Mouse (Mus musculus): ENCODE results near the gene Tcf20. TPM values are rescaled to one million over a fixed set of nuclear protein-coding genes. Genes with fewer than 3 reads are reported as not detected.
A peak's percentile ranks its signal among the peaks of the same experiment; 100 is the strongest.
"Not testable (repeated sequence)": the region's sequence is repeated elsewhere in the genome, so short reads cannot be mapped to it uniquely, and the experiment has no call there.

Tcf20 gene
- total RNA-seq, 2 experiments from 2014 or later = 139 to 153 TPM

DNA sequence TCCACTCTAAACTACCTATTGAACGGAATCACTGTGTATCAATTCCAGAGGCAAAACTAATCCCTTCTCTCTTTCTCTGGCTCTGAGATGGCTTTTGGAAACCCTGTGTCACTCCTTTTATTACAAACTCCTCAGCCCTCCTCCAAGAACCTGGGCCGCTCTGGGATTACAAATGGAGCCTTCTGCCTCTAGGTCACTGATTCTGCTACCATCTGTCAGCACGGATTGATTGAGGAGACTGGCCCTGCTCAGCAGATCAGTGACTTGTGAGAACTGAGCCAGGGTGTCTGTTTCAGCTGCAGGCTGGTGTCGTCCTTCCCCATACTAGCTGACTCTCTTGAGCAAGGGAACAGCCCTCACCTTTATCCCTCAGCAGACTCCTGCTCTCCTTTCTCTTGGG, 85.2 kb downstream of the Tcf20 start:
- no peak for DNase-seq (ENCODE audit: low spot score in 2 of 2)

DNA sequence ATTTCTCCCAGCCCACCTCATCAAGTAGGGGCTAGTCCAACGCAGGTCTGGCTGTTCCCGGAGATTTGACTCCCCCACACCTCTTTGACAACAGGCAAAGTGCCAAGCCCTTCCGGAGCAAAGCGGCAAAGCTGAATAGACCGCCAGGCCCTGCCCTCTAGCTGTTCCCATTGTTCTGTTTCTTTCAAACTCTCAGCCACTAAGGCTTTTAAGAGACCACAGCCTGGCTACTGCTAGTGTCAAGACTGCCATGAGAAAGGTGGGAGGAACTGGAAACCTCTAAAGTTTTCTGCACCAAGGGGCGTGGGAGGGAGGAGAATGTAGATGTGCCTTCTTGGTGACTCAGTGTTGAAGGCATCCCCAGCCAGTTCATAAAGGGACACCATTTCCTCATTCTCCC, 86.4 kb downstream of the Tcf20 start:
- DNase-seq (ENCODE audit: low spot score in 2 of 2) = no peak

DNA sequence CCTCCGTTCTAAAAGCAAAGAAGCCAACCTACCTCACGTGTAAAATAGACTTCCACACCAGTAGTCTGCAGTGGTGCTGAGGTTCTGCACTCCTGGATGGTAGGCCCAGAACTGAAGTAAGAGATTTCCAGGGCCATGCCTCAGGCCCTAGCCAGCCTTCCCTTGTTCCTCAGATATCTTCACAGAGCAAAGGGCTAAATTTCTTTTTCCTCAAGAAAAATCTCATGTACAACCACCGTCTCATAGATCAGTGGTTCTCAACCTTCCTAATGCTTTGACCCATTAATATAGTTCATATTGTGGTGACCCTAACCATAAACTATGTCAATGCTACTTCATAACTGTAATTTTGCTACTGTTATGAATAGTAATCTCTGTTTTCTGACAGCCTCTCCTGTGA, 87.3 kb downstream of the Tcf20 start:
- DNase-seq (ENCODE audit: low spot score in 2 of 2) = no peak

DNA sequence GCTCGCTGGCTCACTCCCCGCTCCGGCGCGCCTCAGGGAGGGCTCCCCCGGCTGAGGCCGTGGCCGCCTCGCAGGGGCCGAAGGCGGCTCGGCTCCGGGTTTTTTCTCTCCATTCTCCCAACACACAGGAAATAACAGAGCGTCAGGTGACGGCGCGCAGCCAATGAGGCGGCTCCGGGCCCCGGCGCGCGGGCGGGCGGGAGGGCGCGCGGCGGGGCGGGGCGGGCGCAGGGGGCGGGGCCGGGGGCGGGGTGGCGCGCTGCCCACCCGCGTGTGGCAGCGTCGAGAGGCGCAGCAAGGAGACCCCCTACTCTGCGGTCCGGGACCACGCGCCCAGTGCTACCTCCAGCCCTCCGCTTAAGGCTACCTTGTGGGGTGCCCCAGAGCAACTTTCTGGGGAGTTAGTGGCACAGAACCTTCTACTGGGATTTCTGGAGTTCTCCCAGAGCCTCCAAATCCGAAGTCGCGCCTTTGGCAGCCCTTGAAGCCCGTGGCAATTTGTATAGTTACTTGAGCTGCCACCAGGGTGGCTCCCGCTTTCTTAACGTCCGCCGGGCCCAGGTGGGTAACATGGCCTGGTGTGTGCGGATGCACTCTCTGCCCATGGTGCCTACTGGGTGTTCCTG, 87.9 kb downstream of the Tcf20 start:
- DNase-seq (ENCODE audit: low spot score in 2 of 2) = peak; percentile 81 to 89

DNA sequence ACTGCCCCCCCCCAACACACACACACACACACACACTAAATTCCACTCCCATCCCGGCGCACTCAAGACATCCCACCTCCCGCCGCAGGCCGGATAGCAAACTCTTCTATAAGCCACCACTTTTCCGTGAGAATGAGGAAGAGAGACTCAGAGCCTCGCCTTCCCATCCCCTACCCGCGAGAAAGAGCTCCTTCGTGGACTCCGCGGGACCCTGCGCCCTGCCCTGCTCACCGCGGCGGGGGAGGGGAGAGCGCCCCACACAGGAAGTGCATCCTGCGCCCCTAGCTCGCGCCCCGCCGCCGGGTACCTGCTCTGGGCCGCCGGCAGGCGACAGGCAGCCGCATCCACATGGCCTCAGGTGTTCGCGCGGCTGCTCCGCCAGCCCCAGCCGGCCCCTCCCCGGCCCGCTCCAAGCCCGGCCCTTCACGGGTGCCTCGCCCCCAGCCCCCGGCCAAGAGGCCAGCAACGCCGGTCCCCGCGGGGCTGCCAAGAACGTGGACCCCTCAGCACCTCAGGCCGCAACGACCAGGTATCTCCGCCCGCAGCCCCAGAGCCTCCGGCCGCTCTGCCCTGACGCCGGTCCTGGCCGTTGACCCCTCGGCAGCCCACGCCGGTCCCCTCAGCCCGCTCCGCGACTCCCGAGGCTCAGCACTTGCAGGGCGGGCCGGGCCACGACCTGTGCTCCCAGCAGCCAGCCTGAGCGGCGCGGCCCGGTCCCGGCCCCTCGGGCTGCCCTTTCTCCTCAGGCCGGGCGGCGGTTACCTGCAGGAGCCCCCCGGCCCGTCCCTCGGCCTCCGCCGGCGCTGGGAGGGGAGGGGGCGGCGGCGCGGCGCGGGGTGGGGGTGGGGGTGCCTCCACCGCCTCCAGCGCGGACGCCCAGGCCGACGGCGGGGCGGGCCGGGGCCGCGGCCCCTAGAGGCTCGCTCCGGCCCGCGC, 88.7 kb downstream of the Tcf20 start:
- DNase-seq (ENCODE audit: low spot score in 2 of 2) = no peak

DNA sequence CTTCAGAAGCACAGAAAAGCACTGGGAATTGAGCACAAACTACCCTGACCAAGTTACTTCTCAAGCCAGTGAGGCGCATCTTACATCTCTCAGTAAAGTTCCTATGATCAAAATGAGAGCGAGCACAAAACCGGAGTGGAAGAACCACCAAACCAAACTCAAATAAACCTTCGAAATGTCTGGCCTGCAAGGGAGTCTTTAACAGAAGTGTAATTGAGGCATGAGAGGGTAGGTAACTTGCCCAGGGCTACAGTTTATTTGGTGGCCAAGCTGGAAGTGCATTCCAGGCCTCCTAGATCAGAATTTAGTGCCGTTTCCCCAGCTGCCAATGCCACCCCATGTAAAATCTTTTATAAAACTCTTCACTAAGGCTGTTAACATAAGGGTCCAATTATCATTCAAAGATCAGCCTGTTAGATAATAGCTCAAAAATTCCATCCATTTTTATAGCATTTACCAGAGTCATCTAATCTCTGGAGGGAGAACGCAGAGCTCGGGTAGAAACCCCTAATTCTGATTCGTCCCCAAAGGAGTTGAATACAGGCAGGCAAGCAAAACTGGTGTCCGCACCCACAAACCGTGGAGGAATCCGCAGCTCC, 89.4 kb downstream of the Tcf20 start:
- DNase-seq (ENCODE audit: low spot score in 2 of 2) = no peak

DNA sequence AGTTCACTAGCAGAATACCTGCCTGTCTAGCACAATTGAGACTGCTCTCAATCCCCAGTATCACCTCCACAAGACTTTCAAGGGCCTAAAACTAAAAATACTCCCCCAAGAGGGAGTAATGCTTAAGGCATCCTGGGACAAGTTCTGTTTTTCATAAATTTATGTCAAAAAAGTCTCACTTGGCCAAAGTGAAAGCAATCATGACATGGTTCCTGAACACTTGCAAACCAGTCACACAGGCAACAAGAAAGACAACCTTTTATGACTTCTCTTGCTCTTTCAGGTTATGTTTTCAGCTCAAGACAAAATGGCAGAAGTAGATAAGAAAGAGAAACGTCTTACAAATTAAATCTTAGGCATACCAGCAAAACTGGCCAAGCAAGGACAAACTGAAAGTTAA, 91.3 kb downstream of the Tcf20 start:
- DNase-seq (ENCODE audit: low spot score in 2 of 2) = no peak

DNA sequence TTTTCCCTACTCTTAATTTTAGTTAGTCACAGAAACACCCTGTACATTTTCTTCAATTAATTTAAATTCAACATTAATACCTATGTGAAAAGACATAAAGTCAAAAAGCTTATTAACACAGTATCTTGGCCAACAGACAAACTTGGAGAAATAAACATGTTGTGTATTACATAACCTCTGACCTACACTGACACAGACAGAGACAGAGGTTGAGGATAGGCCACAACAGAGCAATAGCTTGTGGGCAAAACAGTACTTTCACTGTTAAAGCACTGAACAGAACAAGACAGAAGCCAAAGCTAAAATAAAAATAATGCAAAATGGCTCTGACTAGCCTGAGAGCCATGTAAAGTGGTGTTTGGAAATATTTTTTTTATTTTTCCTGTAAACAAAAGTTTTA, 97.2 kb downstream of the Tcf20 start:
- DNase-seq (ENCODE audit: low spot score in 2 of 2) = no peak

DNA sequence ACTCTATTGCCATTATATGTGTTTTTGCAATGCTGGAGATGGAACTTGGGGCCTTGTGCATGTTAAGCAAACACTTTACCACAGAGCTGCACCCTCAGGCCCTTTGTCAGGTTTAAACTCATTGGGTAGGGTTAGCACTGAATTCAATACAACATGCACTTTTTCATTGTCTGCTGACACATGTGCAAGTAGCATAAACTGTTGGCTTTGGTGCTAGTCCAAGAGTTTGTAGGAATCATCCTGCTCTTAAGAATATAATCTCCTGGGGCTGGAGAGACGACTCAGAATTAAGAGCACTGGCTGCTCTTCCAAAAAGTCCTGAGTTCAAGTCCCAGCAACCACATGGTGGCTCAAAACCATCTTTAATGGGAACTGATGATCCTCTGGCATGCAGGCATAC, 98.2 kb downstream of the Tcf20 start:
- DNase-seq (ENCODE audit: low spot score in 2 of 2) = no peak

DNA sequence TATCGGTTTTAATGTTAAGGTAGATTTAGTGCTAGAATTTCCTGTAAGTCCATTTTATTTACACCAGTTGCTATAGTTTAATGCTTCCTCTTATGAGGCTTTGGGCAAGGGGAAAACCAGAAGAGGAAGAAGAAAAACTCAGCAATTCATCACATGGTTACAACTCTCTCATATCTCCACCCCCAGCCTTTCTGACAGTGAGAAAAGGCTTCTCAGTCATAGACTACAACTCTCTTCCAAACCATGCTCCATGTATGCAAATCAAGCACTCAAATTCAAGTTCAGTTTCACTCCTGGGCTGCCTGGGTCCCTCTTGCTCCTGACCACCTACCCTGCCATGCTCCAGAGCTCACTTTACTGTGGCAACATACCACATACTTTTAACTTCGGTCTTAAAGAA, 99.2 kb downstream of the Tcf20 start:
- DNase-seq (ENCODE audit: low spot score in 2 of 2) = no peak

DNA sequence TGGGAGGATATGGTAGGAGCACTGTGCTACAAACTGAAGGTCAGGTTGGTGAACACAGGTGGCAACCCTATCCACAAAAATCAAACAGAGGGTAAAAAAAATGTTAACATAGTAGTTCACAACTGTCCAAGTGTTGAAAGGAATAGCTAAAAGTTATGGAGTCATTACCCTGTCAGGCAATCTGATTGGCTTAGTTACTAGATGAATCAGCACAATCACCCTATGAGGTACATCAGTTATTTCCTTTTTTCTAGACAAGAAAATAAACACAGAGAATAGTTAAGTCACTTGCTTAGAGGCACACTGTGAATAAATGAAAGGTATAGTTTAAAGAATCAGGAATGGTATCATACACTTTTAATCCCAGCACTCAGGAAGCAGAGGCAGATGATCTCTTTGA, 110.4 kb downstream of the Tcf20 start:
- no peak for DNase-seq (ENCODE audit: low spot score in 2 of 2)

DNA sequence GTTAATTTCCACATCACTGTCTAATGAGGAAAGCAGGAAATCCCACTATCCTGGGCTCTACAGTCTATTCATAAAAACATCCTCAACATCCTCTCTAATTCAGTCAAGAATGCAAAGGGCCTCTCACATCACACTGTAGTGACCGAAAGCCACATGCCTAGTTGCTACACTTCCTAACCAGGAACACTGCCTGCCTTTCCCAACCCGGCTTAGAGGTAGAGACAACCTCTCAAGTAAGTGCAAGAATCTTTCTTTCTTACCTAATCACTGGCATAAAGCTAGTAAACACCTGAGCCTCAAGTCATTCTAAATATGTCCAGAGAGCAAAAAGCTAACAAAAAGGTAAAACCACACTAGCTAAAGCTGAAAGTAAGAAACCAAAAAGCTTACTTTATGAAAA, 110.8 kb downstream of the Tcf20 start:
- DNase-seq (ENCODE audit: low spot score in 2 of 2) = no peak

DNA sequence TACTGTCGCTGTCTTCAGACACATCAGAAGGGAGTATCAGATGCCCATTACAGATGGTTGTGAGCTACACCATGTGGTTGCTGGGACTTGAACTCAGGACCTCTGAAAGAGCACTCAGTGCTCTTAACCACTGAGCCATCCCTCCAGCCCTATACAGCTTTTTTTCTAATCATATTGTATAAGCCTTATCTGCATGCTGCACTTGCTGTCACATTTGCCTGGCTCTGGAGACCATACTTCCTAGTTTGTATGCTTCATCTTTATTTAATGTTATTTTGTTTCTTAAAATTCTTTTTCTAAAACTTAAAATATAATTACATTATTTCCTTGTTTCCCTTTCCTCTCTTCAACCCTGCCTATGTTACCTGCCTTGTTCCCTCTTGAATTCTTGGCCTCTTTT, 115.6 kb downstream of the Tcf20 start:
- DNase-seq (ENCODE audit: low spot score in 2 of 2) = no peak

DNA sequence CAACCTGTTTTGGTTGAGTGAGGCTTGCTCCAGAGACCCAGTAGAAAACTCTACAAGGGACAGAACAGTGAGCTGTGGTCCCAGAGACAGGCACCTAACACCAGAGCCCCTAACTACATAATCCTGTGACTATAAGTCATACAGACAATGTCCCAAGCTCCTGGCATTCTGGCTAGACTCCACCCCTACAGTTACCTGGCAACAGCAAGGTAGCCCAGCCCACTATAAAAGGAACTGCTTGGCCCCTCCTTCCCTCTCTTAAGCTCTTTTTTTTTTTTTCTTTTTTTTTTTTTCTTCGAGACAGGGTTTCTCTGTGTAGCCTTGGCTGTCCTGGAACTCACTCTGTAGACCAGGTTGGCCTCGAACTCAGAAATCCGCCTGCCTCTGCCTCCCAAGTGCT, 121.4 kb downstream of the Tcf20 start:
- DNase-seq (ENCODE audit: low spot score in 2 of 2) = not testable (repeated sequence)

DNA sequence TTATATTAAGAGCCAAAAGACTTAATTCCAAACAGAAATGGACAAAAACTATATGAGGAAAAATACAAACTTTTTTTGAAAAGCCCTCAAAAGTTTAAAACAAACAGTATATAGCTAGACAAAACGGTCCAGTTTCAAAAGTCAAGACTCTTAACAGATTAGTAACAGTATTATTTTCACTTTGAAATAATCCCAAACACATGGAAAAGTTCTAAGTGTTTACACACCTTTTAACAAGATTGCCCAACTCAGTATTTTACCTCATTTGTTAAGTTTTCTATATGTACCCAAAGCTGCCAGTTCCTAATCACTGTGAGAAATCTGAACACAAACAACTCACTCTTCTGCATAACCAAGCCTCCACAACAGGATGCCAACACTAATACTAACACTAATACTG, 124.0 kb downstream of the Tcf20 start:
- DNase-seq (ENCODE audit: low spot score in 2 of 2) = no peak

DNA sequence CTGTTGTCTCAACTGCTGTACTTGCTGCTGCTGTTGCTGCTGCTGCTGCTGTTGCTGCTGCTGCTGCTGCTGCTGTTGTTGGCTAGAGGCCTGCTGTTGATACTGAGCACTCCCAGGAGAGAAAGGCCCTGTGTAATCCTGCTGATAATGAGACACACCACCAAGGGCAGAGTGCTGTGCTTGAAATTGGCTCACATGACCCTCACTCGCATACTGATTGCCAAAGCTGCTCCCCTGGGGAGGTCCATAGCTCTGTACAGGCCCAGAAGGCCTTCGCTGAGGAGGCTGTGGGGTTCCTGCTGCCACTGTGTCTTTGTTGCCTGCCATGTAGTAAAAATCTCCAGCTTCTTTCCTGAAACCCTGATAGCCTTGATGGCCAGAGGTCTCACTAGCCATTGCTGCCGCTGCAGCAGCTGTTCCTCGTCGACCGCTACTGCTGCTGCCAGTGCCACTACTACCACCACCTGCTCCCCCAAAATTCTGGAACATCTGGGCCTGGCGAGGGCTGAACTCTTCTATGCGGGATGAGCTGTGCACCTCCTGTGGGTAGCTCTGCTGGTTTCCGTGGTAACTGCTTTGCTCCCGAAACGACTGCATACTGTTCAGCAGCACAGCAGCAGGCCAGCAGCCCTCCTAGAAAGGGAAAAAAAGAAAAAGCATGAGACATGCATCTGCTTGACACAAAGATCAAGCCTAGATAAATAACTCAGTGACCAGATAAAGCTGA, 130.9 kb downstream of the Tcf20 start:
- no peak for DNase-seq (ENCODE audit: low spot score in 2 of 2)

DNA sequence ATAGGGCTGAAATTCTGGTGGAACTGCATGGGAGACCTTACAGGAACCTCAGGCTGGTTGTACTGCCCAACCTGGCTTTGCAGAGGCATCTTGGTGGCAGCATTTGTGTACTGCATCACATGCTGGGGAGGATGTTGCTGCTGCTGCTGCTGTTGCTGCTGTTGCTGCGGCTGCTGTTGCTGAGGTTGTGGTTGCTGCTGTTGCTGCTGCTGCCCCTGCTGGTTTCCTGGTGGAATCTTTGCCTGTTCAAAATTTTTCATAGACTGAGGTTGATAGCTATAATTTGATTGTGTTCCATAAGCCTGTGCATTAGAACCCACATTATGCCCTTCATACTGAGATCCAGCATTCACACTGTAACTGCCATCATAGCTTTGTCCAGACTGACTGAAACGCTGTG, 131.6 kb downstream of the Tcf20 start:
- no peak for DNase-seq (ENCODE audit: low spot score in 2 of 2)

DNA sequence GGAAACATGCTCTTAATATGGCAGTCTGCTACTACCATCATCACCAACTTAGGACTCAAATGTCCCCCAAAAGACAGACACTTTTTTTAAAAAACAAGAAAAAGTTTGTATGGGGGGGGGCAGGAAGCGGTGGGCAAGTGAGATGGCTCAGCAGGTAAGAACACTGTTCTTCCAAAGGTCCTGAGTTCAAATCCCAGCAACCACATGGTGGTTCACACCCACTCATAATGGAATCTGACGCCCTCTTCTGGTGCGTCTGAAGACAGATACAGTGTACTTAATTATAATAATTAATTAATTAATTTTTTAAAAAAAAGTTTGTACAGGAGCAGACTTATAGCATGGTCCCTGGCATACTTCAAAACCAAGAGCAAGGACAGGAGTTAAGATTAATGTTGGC, 148.5 kb downstream of the Tcf20 start:
- no peak for DNase-seq (ENCODE audit: low spot score in 2 of 2)

DNA sequence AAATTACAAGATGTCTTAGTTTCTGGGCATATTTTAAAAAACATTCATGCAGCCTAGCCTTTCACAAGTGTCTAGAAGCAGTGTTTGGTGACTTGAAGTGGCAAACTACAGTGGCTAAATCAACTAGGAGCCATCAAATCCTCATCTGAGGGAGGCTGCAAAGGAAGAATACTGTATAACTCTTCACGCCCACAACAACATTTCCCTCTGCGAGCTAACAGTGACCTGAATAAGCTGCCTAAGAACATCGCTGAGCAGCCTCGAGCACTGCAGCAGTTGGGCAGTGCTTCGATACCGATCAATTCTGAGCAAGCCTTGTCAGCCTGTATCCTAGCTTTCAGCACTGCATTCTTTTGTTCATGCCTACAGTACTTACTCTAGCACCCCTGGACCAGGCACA, 157.8 kb downstream of the Tcf20 start:
- DNase-seq (ENCODE audit: low spot score in 2 of 2) = no peak

DNA sequence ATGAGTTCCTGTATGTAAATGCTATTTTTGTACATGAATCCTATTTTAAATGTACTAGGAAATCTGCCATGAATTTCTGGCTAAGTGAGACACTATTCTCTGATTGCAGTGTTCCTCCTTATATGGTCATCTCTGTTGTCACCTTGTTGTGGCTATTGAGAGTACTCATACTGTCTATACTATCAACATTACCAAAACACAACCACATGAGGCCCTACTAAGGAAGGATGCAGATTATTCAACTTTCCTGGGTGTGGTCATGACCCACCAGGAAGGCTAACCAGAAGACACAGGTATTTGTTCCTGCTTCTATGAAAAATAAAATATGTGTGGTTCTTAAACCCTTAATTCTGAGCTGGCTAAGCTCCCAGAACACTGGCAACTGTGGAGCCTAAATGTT, 161.8 kb downstream of the Tcf20 start:
- no peak for DNase-seq (ENCODE audit: low spot score in 2 of 2)

DNA sequence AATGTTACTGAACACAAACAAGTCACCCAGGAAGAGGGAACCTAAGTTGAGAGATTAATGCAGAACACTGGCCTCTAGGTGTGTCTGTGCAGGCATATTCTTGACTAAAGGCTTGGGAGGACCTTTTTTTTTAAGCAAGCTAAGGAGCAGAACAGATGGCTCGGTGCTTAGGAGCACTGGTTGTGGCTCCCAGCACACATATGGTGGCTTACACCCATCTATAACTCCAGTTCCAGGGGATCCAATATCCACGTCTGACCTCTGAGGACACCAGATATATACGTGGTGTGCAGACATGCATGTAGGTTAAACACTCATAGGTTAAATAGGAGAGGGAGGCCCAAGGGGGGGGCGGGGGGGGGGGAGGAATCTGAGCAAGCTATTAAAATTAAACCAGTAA, 165.3 kb downstream of the Tcf20 start:
- DNase-seq (ENCODE audit: low spot score in 2 of 2) = no peak

DNA sequence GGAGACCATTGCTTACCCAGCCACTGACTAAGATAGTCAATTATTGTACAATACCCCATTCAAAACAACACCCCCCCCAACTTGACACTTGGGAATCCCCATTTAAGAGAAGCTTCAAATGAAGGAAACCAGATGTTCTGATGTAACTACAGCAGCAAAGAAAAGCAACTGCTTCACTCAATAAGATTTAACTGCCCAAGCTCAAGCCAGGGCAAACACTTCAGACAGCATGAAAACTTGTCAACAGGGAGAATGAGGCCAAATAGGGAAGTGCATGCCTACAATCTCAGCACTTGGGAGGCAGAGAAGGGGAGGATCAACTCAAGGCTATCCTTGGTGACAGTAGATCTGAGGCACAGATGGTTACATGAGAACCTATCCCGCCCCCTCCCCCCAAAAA, 166.0 kb downstream of the Tcf20 start:
- no peak for DNase-seq (ENCODE audit: low spot score in 2 of 2)
